Mouse (Mus musculus) liver, embryonic 16.5 days (tissue): ENCODE results near the gene Tdp1. TPM values are rescaled to one million over a fixed set of nuclear protein-coding genes. Genes with fewer than 3 reads are reported as not detected.

Experiments used
- ATAC-seq: fragments of 200-750 bp; cut with Nextera tagmentation; 2 replicates; pipeline ENCODE4 v1.8.0; 2017; ENCODE audit warnings: low read depth, mild to moderate bottlenecking, moderate number of reproducible peaks, moderate library complexity
- H3K27ac ChIP-seq: fragments of 300-500 bp; sonication (generic); 2 replicates; pipeline ENCODE4 v1.5.1; 2014; ENCODE audit warnings: mild to moderate bottlenecking, low read length
- H3K27me3 ChIP-seq: fragments of 300-500 bp; sonication (generic); 2 replicates; pipeline ENCODE4 v1.6.1; 2014; ENCODE audit warnings: low read depth, low read length, mixed read lengths; ENCODE audit not compliant: control insufficient read depth, insufficient read depth
- H3K36me3 ChIP-seq: fragments of 300-500 bp; sonication (generic); 2 replicates; pipeline ENCODE4 v1.6.1; 2014; ENCODE audit warnings: mild to moderate bottlenecking; ENCODE audit not compliant: control insufficient read depth, insufficient read depth
- H3K4me1 ChIP-seq: fragments of 300-500 bp; sonication (generic); 2 replicates; pipeline ENCODE4 v1.6.1; 2014; ENCODE audit warnings: low read depth, low read length, mixed read lengths; ENCODE audit not compliant: control insufficient read depth
- H3K4me2 ChIP-seq: fragments of 300-500 bp; sonication (generic); 2 replicates; pipeline ENCODE4 v1.6.1; 2014; ENCODE audit warnings: low read depth, low read length, mixed read lengths
- H3K4me3 ChIP-seq: fragments of 300-500 bp; sonication (generic); 2 replicates; pipeline ENCODE4 v1.5.1; 2014; ENCODE audit warnings: low read depth, mild to moderate bottlenecking, low read length
- H3K9ac ChIP-seq: fragments of 300-500 bp; sonication (generic); 2 replicates; pipeline ENCODE4 v1.6.1; 2014; ENCODE audit warnings: low read depth, low read length
- H3K9me3 ChIP-seq: fragments of 300-500 bp; sonication (generic); replicated peaks from 2 replicates; pipeline ENCODE4 v1.6.1; 2016; ENCODE audit warnings: low read length; ENCODE audit not compliant: control insufficient read depth
- WGBS: fragments of 180-500 bp; shearing (Covaris S2); extraction: QIAGEN DNeasy Blood & Tissue Kit; methylation state at CpG from one replicate; pipeline ENCODE4 v1.1.7; 2014; ENCODE audit not compliant: insufficient replicate concordance; 5-methylcytosine and 5-hydroxymethylcytosine counted together
- polyA plus RNA-seq: library from polyadenylated mRNA; unstranded; fragments of >200 nt; fragmentation: Nextera tagmentation; extraction: Ambion mirVana; gene quantifications from 2 replicates; pipeline ENCODE4 v1.2.1, GENCODE M21; 2015

Tdp1 gene
- polyA plus RNA-seq, 1 experiment from 2014 or later = 19.3 TPM

- Histone ChIP-seq H3K27me3 (no peaks in the 10 kb centered on the region), H3K4me2 (no peak overlapping the region), H3K4me3 (no peak overlapping the region), H3K9me3 (no peaks in the 10 kb centered on the region), H3K4me1 (no peaks in the 10 kb centered on the region; the same call in 1 of the 2 replicates), H3K9ac (no peak overlapping the region), H3K36me3 (no peaks in the 10 kb centered on the region), H3K27ac (no peak overlapping the region)
- WGBS = 68% methylated on average over 9 of the region's 9 CpGs
- ATAC-seq = no peak
Observed at GRCm38 (mm10) chr12:99856011-99856410, 28.3 kb upstream of the Tdp1 start.

GRCm38 (mm10) chr12:99858664-99859063 lies 25.7 kb upstream of the Tdp1 start:
- Histone ChIP-seq H3K4me2 (no peak overlapping the region), H3K9me3 (no peaks in the 10 kb centered on the region), H3K4me1 (no peaks in the 10 kb centered on the region; the same call in 1 of the 2 replicates), H3K9ac (no peak overlapping the region), H3K27ac (no peak overlapping the region), H3K4me3 (no peak overlapping the region), H3K27me3 (no peaks in the 10 kb centered on the region), H3K36me3 (no peaks in the 10 kb centered on the region)
- no peak for ATAC-seq
- WGBS = 79% methylated on average over 5 of the region's 5 CpGs

GRCm38 (mm10) chr12:99859391-99860100 lies 24.8 kb upstream of the Tdp1 start:
- WGBS = 62% methylated on average over 3 of the region's 3 CpGs
- no peak for ATAC-seq
- H3K4me2 ChIP-seq = no peak overlapping the region
- no peak overlapping the region for H3K27ac ChIP-seq
- H3K27me3 ChIP-seq = no peaks in the 10 kb centered on the region
- no peaks in the 10 kb centered on the region; the same call in 1 of the 2 replicates for H3K4me1 ChIP-seq
- no peak overlapping the region for H3K4me3 ChIP-seq
- H3K36me3 ChIP-seq = no peaks in the 10 kb centered on the region
- H3K9ac ChIP-seq = no peak overlapping the region
- H3K9me3 ChIP-seq = no peaks in the 10 kb centered on the region

GRCm38 (mm10) chr12:99860981-99861380 lies 23.3 kb upstream of the Tdp1 start:
- no peak overlapping the region for H3K9ac ChIP-seq
- H3K27me3 ChIP-seq = no peaks in the 10 kb centered on the region
- no peaks in the 10 kb centered on the region for H3K36me3 ChIP-seq
- H3K4me2 ChIP-seq = no peak overlapping the region
- WGBS = 56% methylated on average over 4 of the region's 4 CpGs
- H3K4me3 ChIP-seq = no peak overlapping the region
- H3K9me3 ChIP-seq = no peaks in the 10 kb centered on the region
- ATAC-seq = no peak
- H3K27ac ChIP-seq = no peak overlapping the region
- no peaks in the 10 kb centered on the region; the same call in 1 of the 2 replicates for H3K4me1 ChIP-seq

GRCm38 (mm10) chr12:99864613-99865012 lies 19.7 kb upstream of the Tdp1 start:
- Histone ChIP-seq H3K36me3 (no peaks in the 10 kb centered on the region), H3K4me2 (no peak overlapping the region), H3K9ac (no peak overlapping the region), H3K4me1 (no peaks in the 10 kb centered on the region; the same call in 1 of the 2 replicates), H3K4me3 (no peak overlapping the region), H3K9me3 (no peaks in the 10 kb centered on the region), H3K27ac (no peak overlapping the region), H3K27me3 (no peaks in the 10 kb centered on the region)
- no peak for ATAC-seq

- no peak overlapping the region for H3K9ac ChIP-seq
- H3K27ac ChIP-seq = no peak overlapping the region
- H3K4me3 ChIP-seq = no peak overlapping the region
- H3K36me3 ChIP-seq = no peaks in the 10 kb centered on the region
- no peak overlapping the region for H3K4me2 ChIP-seq
- H3K27me3 ChIP-seq = no peaks in the 10 kb centered on the region
- no peaks in the 10 kb centered on the region for H3K9me3 ChIP-seq
- H3K4me1 ChIP-seq = no peaks in the 10 kb centered on the region; the same call in 1 of the 2 replicates
- no peak for ATAC-seq
- 53% methylated on average over 1 of the region's 1 CpGs for WGBS
Observed at GRCm38 (mm10) chr12:99868821-99869220, 15.5 kb upstream of the Tdp1 start.

- H3K4me1 ChIP-seq = no peaks in the 10 kb centered on the region; the same call in 1 of the 2 replicates
- ATAC-seq = peak; percentile 58
Observed at GRCm38 (mm10) chr12:99873443-99873842, 10.9 kb upstream of the Tdp1 start.

GRCm38 (mm10) chr12:99874609-99875008 lies 9.7 kb upstream of the Tdp1 start:
- no peak overlapping the region for H3K27ac ChIP-seq
- H3K4me3 ChIP-seq = no peak overlapping the region
- H3K4me1 ChIP-seq = no peaks in the 10 kb centered on the region; the same call in 1 of the 2 replicates
- H3K36me3 ChIP-seq = no peaks in the 10 kb centered on the region
- ATAC-seq = no peak; the same call in 1 of the 2 replicates
- 29% methylated on average over 6 of the region's 6 CpGs for WGBS
- no peak overlapping the region for H3K4me2 ChIP-seq
- no peaks in the 10 kb centered on the region for H3K9me3 ChIP-seq
- no peaks in the 10 kb centered on the region for H3K27me3 ChIP-seq
- H3K9ac ChIP-seq = no peak overlapping the region

More at GRCm38 (mm10) chr12:99873443-99873842, 10.9 kb upstream of the Tdp1 start:
- Histone ChIP-seq H3K9me3 (no peaks in the 10 kb centered on the region), H3K4me3 (no peak overlapping the region), H3K36me3 (no peaks in the 10 kb centered on the region), H3K27me3 (no peaks in the 10 kb centered on the region), H3K27ac (no peak overlapping the region), H3K9ac (no peak overlapping the region), H3K4me2 (no peak overlapping the region)
- 39% methylated on average over 3 of the region's 3 CpGs for WGBS

- Histone ChIP-seq H3K4me3 (peak overlapping the region; percentile 82), H3K27ac (peak overlapping the region; percentile 94), H3K36me3 (no peaks in the 10 kb centered on the region), H3K27me3 (no peaks in the 10 kb centered on the region), H3K9ac (peak overlapping the region; percentile 86), H3K9me3 (no peaks in the 10 kb centered on the region), H3K4me2 (peak overlapping the region; percentile 90), H3K4me1 (peaks cover 18% of the 10 kb centered on the region)
- peak; percentile 91 for ATAC-seq
- 0% methylated on average over 38 of the region's 38 CpGs for WGBS
Observed at GRCm38 (mm10) chr12:99883000-99883712, 1.2 kb upstream of the Tdp1 start.
